Mouse (Mus musculus) small intestine, adult 2 months (tissue): ENCODE results near the gene Acd.

ENCODE experiments used
- CTCF ChIP-seq: fragments of 200-500 bp; IDR thresholded peaks from 2 replicates; pipeline ENCODE4 v1.5.1; 2012; ENCODE audit warnings: low read depth, mild to moderate bottlenecking, control low read depth, inconsistent platforms, low read length, moderate library complexity, mixed read lengths; ENCODE audit not compliant: insufficient replicate concordance, insufficient read length; ENCODE audit errors: extremely low read depth
- POLR2A ChIP-seq: fragments of 200-500 bp; IDR thresholded peaks from 2 replicates; pipeline ENCODE4 v1.6.1; 2012; ENCODE audit warnings: low read depth, mild to moderate bottlenecking, control low read depth, inconsistent platforms, low read length, moderate library complexity

DNA sequence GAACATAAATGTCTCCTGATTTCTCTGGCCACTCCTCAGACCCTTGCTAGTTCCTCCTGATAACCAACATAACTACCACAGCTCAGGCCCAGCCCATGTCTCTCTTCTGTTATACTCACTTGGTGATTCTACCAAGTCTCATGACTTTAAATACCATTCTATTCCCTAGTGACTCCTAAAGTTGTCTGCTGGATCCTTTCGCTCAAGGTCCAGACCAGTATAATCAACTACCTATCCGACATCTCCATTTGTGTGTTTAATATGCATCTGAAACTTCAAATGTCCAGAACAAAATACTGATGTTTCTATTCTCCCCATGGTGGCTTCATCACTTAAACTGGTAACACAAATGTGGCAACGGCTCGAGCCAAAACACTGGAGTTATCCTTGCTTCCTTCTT lies 42.4 kb upstream of the Acd start:
- no peak for TF ChIP-seq CTCF
- TF ChIP-seq POLR2A, result no peak
